Mouse (Mus musculus) liver, postnatal 0 days (tissue): ENCODE data around the gene Gria1. TPM values are rescaled to one million over a fixed set of nuclear protein-coding genes. Genes with fewer than 3 reads are reported as not detected.

ENCODE experiments used
- ATAC-seq: fragments of 200-750 bp; cut with Nextera tagmentation; 2 replicates; pipeline ENCODE4 v1.8.0; 2017; ENCODE audit warnings: mild to moderate bottlenecking, moderate library complexity
- DNase-seq: peaks from one replicate; pipeline ENCODE4 v3.0.0-alpha.2; 2016
- H3K27ac ChIP-seq: fragments of 300-500 bp; sonication (generic); 2 replicates; pipeline ENCODE4 v1.5.1; 2014; ENCODE audit warnings: antibody characterized with exemption, moderate library complexity, mild to moderate bottlenecking, low read depth
- H3K27me3 ChIP-seq: fragments of 300-500 bp; sonication (generic); 2 replicates; pipeline ENCODE4 v1.6.1; 2014; ENCODE audit warnings: low read length, control low read depth, mixed read lengths; ENCODE audit not compliant: insufficient read depth
- H3K36me3 ChIP-seq: fragments of 300-500 bp; sonication (generic); replicated peaks from 2 replicates; pipeline ENCODE4 v1.6.1; 2014; ENCODE audit warnings: mild to moderate bottlenecking, control low read depth, low read length, moderate library complexity, mixed read lengths; ENCODE audit not compliant: insufficient read depth
- H3K4me1 ChIP-seq: fragments of 300-500 bp; sonication (generic); 2 replicates; pipeline ENCODE4 v1.6.1; 2014; ENCODE audit warnings: antibody characterized with exemption, mild to moderate bottlenecking, control low read depth; ENCODE audit not compliant: insufficient read depth
- H3K4me2 ChIP-seq: fragments of 300-500 bp; sonication (generic); 2 replicates; pipeline ENCODE4 v1.6.1; 2014; ENCODE audit warnings: low read depth, mild to moderate bottlenecking, low read length, moderate library complexity, mixed read lengths
- H3K4me3 ChIP-seq: fragments of 300-500 bp; sonication (generic); 2 replicates; pipeline ENCODE4 v1.5.1; 2014; ENCODE audit warnings: low read depth, low read length
- H3K9ac ChIP-seq: fragments of 300-500 bp; sonication (generic); replicated peaks from 2 replicates; pipeline ENCODE4 v1.6.1; 2014; ENCODE audit warnings: mild to moderate bottlenecking, moderate library complexity
- H3K9me3 ChIP-seq: fragments of 300-500 bp; sonication (generic); 2 replicates; pipeline ENCODE4 v1.6.1; 2016; ENCODE audit warnings: mild to moderate bottlenecking, control low read depth, low read length, mixed read lengths
- CTCF ChIP-seq: sonication (generic); IDR thresholded peaks from 2 replicates; pipeline ENCODE4 v1.5.1; 2016; ENCODE audit warnings: antibody characterized with exemption, low read depth
- EP300 ChIP-seq: IDR thresholded peaks from 2 replicates; pipeline ENCODE4 v1.6.1; 2016; ENCODE audit warnings: antibody characterized with exemption, low read depth, mild to moderate bottlenecking
- WGBS: fragments of 180-500 bp; shearing (Covaris S2); extraction: QIAGEN DNeasy Blood & Tissue Kit; methylation state at CpG from one replicate; pipeline ENCODE4 v1.1.7; 2014; ENCODE audit not compliant: insufficient replicate concordance; 5-methylcytosine and 5-hydroxymethylcytosine counted together
- polyA plus RNA-seq: library from polyadenylated mRNA; unstranded; fragments of >200 nt; fragmentation: Nextera tagmentation; extraction: Ambion mirVana; gene quantifications from 2 replicates; pipeline ENCODE4 v1.2.1, GENCODE M21; 2015

Gene Gria1
- polyA plus RNA-seq, 1 experiment from 2014 or later: not detected

- Histone ChIP-seq H3K36me3 (no peaks in the 10 kb centered on the region), H3K4me2 (no peak overlapping the region), H3K9ac (no peak overlapping the region), H3K4me3 (no peak overlapping the region), H3K27me3 (no peaks in the 10 kb centered on the region), H3K4me1 (no peaks in the 10 kb centered on the region), H3K9me3 (no peaks in the 10 kb centered on the region), H3K27ac (no peak overlapping the region)
- TF ChIP-seq EP300: no peak
- no peak for TF ChIP-seq CTCF
- ATAC-seq (no peak), DNase-seq (no peak)
- 76% methylated on average over 3 of the region's 3 CpGs for WGBS
Measured at GRCm38 (mm10) chr11:57319374-57319773, 308.2 kb downstream of the Gria1 start.

DNA sequence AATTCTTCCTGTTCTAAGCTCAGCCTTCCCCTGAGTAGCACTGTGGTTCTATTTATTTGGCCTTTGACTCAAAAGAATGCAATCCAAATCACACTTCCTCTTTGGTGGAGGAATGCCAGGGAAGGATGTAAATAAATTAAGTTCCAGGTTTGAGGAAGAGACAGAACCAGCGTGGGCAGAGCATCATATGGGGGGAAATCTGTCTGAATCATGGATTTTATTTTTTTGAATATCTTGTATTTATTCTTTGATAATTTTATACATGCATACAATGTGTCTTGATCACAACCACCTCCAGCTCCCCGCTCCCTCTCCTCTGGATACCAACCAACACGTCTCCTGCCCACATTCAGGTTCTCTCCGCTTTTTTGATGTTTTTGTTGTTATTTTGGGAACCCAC lies 312.9 kb downstream of the Gria1 start:
- Histone ChIP-seq H3K4me1 (no peaks in the 10 kb centered on the region), H3K9me3 (no peaks in the 10 kb centered on the region), H3K36me3 (no peaks in the 10 kb centered on the region), H3K4me2 (no peak overlapping the region), H3K9ac (no peak overlapping the region), H3K4me3 (no peak overlapping the region), H3K27ac (no peak overlapping the region), H3K27me3 (no peaks in the 10 kb centered on the region)
- 58% methylated on average over 4 of the region's 4 CpGs for WGBS
- TF ChIP-seq EP300 (no peak), CTCF (no peak)
- DNase-seq (no peak), ATAC-seq (no peak)
